Mouse (Mus musculus) kidney, adult 2 months (tissue): Measurements from ENCODE around the gene Aida.
A peak's percentile ranks its signal among the peaks of the same experiment; 100 is the strongest.

ENCODE experiments used
- CTCF ChIP-seq: fragments of 200-500 bp; conservative IDR thresholded peaks from 2 replicates; pipeline ENCODE4 v1.5.1; 2011; ENCODE audit warnings: low read depth, mild to moderate bottlenecking, control low read depth, low read length, moderate library complexity, mixed read lengths; ENCODE audit not compliant: insufficient read depth, insufficient read length
- POLR2A ChIP-seq: fragments of 200-500 bp; IDR thresholded peaks from one replicate; pipeline ENCODE4 v1.6.1; 2011; ENCODE audit warnings: low read depth, low read length, control low read depth

DNA sequence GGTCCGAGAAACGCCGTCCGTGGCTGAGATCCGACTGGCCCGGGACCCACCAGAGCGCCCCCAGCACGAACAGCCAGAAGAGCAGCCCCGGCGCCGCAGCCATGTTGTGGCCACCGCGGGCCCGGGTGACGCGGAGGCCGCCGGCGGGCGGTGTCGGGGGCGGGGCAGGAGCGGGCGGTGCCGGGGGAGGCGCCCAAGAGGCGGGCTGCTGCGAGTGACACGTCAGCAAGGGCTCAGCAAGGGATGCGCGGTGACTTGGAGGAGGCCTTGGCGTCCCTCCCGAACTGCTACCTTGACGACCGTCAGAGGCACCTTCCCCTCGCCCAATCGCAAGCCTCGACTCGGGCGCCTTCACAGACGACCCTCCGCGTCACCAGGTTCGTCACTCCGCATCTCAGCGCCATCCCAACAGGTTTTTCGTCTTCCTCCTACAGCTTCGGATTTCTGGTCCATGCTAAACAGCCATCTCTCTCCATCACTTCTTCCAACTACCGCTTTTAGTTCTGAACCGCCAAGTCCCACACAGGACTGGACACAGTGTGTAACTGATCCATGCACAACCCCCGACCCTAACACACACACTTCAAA, 73.1 kb downstream of the Aida start, which contains the start of gene Mia3:
- TF ChIP-seq CTCF (no peak), POLR2A (peak; percentile 34)
